Mouse (Mus musculus): Measurements from ENCODE around the gene Cox20.
"Not testable (repeated sequence)": the region's sequence is repeated elsewhere in the genome, so short reads cannot be mapped to it uniquely, and the experiment has no call there.

The Cox20 gene

GRCm38 (mm10) chr1:178320723-178321590, 2.0 kb downstream of the Cox20 start:
- no peak for DNase-seq

DNA sequence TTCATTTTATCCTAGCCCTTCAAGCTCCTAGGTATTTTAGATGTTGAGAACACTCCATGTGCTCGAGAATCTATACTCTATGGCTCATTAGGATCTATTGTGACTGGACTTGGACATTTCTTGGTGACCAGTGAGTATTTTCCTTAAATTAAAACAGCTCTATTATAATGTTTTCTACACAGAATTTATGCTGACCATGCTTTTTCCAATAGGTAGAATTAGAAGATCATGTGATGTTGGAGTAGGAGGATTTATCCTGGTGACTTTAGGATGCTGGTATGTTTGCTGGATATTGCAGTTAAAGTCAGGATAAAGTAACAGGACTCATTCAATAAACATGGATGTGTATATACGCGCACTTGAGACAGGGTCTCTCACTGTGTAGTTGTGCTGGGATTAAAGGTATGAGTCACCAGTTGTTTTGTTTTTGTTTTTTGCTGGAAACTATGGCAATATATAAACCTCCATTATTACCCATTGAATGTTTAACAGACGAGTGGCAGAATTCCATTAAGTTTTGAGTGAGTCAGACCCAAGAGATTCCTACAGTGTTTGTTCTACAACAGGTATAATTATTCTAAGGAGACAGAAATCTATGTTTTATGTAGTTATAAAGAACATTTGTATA, 2.9 kb downstream of the Cox20 start:
- DNase-seq = no peak

DNA sequence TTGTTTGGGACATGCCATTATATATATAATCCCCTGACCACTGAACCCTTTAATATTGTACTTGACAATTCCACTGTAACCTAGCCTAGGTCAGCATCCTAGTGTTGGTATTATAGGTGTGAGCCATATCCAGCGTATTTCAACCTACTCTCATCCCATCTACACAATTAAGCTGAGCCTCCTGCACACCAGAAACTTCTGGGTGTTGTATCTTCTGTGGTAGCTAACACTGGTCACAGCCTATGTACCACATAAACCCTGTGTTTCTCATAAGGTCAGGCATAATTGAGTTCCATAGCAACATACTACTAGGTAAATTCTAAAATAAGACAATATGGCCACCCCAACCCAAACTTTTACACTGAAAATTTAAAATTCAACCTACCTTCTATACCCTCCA, 4.3 kb downstream of the Cox20 start:
- no peak for DNase-seq

GRCm38 (mm10) chr1:178324568-178324967, 5.6 kb downstream of the Cox20 start:
- no peak for DNase-seq

DNA sequence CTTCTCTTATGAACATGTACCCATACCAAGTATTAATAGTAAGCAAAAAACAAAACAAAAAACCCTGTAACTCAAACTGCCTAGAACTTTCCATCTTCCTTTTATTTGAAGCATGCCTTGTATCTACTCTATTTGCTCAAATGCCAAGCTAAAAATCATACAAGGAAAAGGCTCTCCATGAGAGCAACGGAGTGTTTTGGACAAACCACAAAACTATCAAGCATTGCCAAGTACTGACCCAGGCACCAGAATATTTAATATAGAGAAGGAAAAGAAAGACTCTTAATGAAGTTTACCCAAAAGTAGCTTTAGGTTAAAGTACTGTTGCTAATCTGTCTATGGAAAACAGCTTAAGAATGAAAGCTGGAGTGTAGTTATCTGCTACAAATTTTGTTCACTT, 7.4 kb downstream of the Cox20 start:
- DNase-seq = no peak

- DNase-seq = no peak
Measured at GRCm38 (mm10) chr1:178326950-178327349, 8.0 kb downstream of the Cox20 start.

- no peak for DNase-seq
Measured at GRCm38 (mm10) chr1:178329017-178329416, 10.1 kb downstream of the Cox20 start.

DNA sequence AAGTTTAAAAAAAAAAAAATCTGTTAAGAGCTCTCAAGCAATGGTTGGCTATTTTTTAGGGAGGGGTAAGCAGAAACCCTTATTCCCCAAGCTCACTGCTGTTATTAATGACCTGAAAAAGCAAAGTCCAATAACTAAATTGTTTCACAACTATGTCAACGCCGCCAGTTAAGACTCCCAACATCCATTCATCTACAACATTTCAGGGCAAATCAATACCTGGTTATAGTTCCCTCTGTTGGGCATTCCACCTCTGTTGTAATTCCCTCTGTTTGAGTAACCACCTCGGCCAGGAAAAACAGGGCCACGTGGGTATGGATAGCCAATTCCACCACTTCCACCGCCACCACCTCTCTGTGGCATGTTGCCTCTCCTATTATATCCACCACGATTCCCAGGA, 11.0 kb downstream of the Cox20 start:
- DNase-seq = no peak

- no peak for DNase-seq
Measured at GRCm38 (mm10) chr1:178335860-178336261, 16.9 kb downstream of the Cox20 start.

DNA sequence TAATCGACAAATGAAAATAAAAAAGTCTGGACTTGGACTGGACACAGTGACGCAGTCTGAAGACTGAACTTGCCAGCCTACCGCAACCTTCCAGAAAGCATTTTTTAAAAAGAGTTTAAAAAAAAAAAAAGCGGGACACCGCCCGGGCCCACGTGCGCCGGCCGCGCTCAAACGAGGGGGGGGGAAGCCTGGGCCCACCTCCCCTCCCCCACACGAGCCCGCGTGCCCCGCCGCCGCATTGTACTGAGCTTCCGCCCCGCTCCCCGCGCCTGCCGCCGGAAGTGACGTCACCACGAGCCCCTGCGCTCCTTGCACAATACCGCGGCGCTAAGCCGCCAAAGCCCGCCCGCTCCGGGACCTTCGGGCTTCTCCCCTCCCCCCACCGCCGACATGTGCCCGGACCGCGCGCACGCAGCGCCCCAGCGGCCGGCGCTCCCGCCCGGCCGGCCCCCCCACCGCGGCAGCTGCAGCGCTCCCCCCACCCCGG, 17.4 kb downstream of the Cox20 start:
- DNase-seq = peak; percentile 98

- peak; percentile 33 for DNase-seq
Measured at GRCm38 (mm10) chr1:178336777-178337481, 18.0 kb downstream of the Cox20 start.

DNA sequence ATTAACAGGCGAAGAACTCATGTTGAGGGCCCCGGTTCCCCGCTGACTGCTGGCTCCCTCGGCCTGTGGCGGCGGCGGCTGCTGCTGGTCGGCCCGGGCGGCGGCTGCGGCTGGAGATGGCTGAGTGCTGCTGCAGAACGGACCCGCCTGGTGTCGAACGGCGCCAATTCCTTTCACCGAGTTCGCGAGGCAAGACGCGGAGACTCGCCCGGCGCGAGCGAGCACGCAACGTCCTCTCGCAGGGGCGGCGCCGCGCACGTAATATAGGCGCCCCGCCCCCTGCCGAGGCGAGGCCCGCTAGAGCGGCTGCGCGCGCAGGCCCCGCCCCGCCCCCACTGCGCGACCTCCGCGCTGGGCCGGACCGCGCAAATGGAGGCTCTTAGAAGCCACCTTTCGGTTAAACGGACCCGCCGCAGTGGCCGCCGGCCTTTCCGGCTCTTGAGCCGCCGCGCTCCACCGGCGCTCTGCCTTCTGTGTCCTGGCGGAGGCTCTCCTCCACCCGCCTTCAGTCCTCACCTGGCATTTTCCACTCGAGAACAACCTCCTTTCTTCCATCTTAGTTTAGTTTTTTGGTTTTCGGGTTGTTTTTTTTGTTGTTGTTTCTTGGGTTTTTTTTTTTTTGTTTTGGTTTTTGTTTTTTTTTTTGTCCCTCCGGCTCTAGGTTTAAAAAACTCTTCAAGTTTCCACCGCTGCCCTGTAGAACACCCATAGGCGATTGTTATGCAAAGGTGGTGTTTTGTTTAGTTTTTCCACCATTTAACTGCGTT, 18.8 kb downstream of the Cox20 start, which contains the start of gene Hnrnpu:
TSS of gene Hnrnpu (minus strand) at position 247 of the 767 bp plus-strand sequence.
- peak; percentile 96 for DNase-seq

GRCm38 (mm10) chr1:178338318-178338641, 19.4 kb downstream of the Cox20 start:
- DNase-seq = peak; percentile 41

DNA sequence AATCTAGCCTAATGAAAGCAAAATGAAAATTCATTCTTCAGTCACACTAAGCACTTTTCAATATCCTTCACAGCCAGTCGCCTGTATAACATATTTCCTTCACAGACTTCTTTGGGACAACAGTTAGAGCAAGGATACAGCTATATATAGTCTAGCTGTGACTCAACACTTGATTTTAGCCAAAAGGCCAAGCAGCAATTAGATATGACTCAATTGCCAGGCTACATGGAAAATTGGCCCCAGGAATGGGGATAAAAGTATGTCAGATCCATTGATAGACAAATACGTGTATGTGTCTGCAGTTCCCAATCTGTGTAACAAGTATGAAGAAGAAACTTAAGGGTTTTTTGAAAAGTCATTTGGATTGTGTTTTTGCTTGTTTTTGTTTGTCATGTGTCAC, 21.3 kb downstream of the Cox20 start:
- DNase-seq = no peak

GRCm38 (mm10) chr1:178341435-178341834, 22.5 kb downstream of the Cox20 start:
- DNase-seq = no peak

DNA sequence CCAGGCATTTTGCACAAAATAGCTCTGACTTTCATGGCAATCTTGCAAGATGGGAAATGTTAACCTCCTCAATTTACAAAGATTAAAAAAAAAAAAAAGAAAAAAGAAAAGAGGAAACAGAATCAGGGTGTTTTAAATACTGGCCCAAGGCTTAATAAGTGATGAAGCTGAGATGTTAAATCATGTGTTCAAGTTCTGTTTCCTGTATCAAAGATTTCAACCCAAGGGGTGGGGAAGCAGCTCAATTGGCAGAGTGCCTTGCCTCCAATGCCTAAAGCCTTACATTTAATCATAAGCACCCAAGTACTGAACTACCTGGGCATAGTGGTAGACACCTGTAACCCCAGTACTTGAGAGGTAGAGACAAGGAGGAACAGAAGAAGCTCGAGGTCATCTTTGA, 23.1 kb downstream of the Cox20 start:
- no peak for DNase-seq

GRCm38 (mm10) chr1:178342612-178343011, 23.7 kb downstream of the Cox20 start:
- DNase-seq = no peak

DNA sequence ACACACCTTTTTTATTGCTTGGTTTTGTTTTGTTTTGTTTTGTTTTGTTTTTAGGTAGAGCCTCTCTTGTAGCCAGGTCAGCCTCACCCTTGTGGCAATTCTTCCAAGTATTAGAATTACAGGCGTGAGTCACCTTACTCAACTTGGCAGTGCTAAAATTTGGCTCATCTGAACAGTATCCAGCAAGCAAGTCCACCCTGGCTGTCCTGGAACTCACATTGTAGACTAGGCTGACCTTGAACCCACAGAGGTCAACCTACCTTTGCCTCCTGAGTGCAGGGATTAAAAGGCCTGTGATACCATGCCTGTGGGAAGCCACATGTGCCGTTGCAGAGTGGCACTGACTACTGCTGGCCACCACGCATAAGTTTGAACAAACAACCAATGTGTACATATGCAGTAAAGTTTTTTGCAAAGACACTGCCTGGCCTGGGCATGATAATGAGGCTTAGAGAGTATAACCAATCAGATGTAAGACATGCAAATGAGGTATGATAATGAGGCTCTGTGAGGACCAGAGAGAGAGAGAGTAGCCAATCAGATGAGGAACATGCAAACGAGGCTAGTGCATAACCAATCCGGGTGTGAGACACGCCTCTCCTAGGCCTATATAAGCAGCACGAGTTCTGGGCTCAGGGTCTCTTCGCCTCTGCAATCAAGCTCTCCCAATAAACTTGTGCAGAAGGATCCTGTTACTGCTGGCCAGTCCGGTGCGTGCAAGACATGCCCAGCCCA, 25.3 kb downstream of the Cox20 start:
- not testable (repeated sequence) for DNase-seq

DNA sequence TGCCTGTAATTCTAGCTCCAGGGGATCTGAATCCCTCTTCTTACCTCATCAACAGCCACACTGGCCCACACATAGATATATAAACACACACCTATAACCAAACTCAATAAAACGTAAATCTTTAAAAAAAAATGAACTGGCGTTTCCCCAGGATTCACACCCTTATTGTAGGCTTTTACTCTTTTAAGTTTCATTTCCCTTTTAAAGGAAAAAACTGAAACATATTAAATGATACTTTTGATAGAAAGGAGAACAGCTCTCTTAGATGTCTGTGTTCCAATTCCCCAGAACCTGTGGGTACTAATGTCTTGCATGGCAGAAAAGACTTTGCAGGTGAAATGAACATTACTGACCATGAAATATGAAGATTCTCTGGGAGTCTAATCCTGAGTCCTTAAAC, 31.9 kb downstream of the Cox20 start:
- no peak for DNase-seq

- no peak for DNase-seq
Measured at GRCm38 (mm10) chr1:178351643-178352042, 32.7 kb downstream of the Cox20 start.

DNA sequence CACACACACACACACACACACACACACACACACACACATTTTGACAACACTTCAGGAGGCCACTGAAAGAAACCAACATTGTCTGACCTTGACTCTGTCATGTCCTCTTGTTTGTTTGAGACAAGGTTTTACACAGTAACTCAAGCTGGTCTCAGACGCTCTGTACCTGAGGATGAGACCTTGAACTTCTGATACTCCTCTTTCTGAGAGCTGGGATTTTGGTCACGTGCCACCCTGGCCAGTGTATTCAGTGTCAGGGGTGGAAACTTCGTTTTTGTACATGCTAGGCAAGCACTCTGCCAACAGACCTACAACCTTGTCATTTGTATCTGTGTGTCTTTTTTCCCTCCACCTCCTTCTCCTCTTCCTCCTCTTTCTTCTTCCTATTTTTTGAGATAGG, 35.6 kb downstream of the Cox20 start:
- DNase-seq = no peak

Measured in lung, postnatal 14 days (tissue).